Mouse (Mus musculus): ENCODE data around the gene Mical2. TPM values are rescaled to one million over a fixed set of nuclear protein-coding genes. Genes with fewer than 3 reads are reported as not detected.
A peak's percentile ranks its signal among the peaks of the same experiment; 100 is the strongest.

Gene Mical2
- 100 to 1,000 TPM in 1 of 4 experiments, 10 to 100 TPM in 3; 82.0 to 100 (median 95.6) TPM for total RNA-seq (2022)

- DNase-seq (ENCODE audit: low spot score), result peak; percentile 92
These were observed at the start of gene Mical2 for GRCm38 (mm10) chr7:112225615-112226262. Mical2 (plus strand) TSS chr7:112225856.

DNA sequence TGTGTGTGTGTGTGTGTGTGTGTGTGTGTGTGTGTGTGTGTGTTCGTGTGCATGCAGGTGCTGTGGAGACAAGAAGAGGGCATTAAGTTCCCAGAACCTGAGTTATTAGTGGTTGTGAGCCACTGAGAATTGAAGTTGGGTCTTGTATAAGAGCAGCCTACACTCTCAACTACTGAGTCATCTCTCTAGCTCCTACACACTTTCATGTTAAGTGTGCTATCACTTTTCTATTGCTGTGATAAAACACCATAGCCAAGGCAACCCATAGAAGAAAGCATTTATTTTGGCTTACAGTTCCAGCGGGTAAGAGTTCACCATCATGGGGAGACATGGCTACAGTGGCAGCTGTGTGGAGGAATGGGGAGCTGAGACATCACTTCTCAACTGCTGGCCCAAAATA, 49.0 kb upstream of the Mical2 start:
- DNase-seq (ENCODE audit: low spot score), result no peak

DNA sequence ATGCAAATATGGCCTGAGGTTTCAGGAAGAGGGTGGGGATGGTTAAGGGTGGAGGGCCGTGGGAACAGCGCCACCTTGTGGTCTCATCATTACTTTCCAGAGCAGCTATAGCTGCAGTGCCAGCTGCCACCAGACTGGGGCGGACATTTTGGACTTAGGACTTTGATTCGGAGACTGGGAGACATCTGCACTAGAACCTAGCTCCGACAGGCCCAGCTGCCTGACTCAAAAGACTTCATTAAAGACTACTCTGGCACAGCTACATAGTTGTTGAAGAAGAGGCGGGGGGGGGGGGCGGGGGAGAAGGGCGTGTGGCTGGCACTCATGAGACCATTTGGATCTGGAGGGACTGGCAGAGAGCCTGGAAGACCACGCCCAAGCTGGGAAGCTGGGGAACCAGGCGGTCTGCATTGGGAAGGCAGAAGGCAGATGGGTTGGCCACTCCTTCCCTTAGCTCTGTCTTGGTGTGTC, 45.4 kb upstream of the Mical2 start:
- DNase-seq (ENCODE audit: low spot score), result peak; percentile 70

DNA sequence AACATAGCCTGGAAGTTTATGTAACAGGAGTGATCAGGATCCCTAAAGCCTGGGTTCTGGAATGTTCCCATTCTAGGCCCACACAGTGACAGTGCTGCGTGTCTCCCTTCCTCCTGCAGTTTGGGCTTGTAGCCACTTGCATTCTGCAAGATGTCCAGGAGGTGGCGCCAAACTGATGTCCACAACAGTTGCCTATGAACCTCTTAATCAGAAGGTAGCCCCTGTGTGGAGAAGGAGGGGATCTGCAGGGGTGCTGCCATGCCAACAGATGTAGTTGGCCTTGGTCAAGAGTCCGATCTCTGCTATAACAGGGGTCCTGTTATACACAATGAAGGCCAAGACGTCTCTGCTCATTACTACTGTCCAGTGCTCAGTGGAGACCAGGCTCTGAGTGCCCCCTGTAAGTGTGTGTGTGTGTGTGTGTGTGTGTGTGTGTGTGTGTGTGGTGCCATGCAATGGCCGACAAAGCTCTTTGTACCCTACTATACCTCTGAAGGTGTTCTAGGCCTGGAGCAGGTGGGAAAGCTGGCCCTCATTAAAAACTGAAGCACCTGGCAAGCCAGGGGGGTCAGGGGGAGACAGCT, 42.3 kb upstream of the Mical2 start:
- peak; percentile 92 for DNase-seq (ENCODE audit: low spot score)

- DNase-seq (ENCODE audit: low spot score), result no peak
These were observed 41.0 kb upstream of the Mical2 start for GRCm38 (mm10) chr7:112184519-112185225.

DNA sequence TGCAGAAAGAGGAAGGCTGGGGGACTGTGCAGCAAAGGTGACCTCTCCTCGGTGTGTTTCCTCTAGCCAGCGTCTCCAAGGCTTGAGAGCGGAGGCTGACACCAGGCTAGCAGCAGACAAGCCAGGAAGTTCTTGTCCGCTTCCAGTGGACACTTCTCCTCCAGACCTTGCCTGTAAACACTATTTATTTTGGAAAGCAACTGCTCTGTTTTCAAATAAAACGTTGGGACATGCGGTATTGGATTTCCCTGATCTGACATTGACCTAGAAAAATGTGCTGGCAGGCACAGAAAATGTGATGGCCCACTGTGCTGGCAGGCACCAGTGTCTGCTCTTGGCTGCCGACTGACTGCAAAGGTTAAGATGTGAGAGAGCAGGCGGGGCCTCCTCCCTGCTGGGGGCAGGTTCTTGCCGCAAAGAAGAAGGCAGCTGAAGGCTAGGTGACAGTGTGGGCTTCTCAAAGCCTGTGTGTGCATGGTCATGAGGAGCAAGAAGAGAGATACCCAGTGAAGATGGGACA, 40.4 kb upstream of the Mical2 start:
- no peak for DNase-seq (ENCODE audit: low spot score)

GRCm38 (mm10) chr7:112186871-112187270, 38.8 kb upstream of the Mical2 start:
- no peak for DNase-seq (ENCODE audit: low spot score)

DNA sequence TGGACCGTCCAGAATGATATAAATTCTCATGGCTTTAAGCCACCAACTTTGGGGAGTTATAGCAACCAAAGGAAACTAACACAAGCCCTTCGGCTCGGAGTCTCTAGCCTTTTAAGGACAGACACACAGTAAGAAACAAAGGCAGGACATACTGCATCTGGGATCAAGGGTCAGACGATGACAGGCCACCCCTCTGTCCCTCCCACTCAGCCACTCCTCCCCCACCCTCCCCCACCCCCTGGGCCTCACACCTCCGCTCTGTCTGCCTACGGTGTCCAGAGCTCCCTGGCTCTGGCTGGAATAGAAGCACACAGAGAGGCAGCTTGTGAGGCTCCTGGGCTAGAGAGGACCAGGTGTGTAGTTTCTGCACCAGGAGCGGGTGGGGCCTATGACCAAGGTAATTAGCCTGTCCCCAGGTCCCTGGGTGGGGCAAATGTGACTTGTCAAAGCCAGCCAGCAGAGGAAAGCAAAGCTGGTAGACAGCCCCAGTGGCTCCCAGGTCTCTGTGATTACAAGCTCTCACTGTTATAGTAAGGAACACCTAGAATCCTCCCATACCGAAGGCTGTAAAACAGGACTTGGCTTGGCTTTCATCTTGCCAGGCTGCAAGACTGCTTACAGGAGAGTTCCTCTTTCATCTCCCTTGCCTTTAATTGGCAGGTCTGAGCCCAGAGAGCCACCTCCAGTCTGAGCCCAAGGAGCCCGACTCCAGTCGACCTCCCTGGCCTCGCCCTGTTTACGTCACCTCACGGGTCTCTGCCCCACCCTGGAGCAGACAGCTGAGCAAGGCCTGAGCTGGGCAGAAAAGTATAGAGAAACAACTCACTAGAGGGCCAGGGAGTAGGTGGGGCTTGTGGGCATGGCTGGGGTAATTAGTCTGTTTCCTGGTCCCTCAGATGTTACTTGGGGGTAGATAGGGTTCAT, 37.9 kb upstream of the Mical2 start:
- no peak for DNase-seq (ENCODE audit: low spot score)

DNA sequence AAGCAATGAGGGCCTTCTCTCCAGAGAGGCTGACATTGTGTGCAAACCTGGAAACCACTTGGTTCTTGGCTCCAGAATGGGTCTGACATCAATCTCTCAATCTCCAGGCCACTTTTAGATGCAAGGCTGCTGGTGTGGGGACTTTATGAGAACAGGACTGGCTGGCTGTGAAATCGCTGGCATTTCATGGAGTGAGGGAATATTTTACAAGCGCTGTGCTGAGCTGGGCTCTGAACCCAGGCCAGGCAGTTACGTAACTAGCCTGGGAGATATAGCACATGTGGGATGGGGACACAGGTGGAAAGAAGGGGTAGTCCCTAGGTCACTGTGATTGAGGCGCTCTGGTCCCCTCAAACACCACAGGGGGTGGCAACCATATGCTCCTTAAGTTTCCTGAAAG, 33.4 kb upstream of the Mical2 start:
- no peak for DNase-seq (ENCODE audit: low spot score)

GRCm38 (mm10) chr7:112192778-112193177, 32.9 kb upstream of the Mical2 start:
- DNase-seq (ENCODE audit: low spot score), result no peak

DNA sequence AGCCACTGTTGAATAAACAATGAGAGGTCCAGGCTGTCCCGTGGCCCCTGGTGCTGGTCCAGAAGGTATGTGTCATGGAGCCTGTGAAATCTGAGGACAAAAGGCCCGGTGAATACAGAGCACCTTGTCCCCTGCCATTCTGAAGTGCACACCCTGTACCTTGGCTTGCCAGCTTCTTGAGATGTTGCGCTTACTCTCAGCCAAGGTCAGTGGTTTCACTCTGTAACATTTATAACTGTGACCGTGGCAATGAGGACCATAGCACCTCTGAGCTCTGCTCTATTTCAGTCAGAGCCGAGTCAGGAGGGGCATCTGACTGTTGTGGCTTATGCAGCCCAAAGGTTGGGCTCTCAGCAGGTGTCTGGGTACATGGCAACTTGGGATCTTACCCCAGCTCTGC, 31.4 kb upstream of the Mical2 start:
- DNase-seq (ENCODE audit: low spot score), result no peak

- DNase-seq (ENCODE audit: low spot score), result no peak
These were observed 28.2 kb upstream of the Mical2 start for GRCm38 (mm10) chr7:112197461-112197860.

- no peak for DNase-seq (ENCODE audit: low spot score)
These were observed 26.3 kb upstream of the Mical2 start for GRCm38 (mm10) chr7:112199343-112199742.

DNA sequence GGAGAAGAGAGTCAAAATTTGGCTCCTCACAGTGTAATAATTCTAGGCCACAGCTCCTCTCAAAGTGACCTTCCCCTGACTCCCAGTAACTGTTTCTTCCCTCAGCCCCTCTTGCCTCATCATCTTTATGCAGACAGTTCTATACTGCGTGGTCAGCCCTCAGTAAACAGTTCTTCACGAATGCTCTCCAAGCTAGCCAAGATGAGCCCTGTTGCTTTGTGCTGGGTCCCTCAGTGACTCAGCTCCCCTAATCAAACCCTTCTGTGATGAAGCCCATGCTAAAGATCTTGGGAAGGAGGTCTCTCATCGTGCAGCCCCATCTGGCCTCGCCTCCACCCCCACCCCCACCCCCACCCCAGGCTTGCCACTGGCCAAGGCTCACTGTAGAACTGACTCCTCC, 24.9 kb upstream of the Mical2 start:
- no peak for DNase-seq (ENCODE audit: low spot score)

- DNase-seq (ENCODE audit: low spot score), result no peak
These were observed 23.5 kb upstream of the Mical2 start for GRCm38 (mm10) chr7:112202194-112202593.

DNA sequence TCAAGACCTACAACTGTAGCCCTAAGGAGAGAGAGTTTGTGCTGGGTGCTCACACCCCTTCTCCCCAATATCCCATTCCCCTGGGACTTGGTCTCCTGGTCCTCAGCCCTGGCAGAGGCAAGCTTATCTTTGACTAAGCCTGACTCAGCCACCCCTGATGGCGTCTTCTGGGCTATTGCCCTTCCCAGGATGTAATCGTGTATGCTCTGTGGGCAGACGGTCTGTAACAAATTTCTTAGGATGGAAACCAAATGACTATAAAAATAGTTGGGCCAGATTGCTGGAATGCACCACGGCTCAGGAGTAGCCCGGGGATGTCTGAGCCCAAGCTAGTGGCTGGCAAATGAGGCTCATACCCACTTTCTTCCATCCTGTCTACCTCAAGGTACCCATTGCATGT, 22.8 kb upstream of the Mical2 start:
- DNase-seq (ENCODE audit: low spot score), result no peak

GRCm38 (mm10) chr7:112203937-112204336, 21.7 kb upstream of the Mical2 start:
- DNase-seq (ENCODE audit: low spot score), result no peak

DNA sequence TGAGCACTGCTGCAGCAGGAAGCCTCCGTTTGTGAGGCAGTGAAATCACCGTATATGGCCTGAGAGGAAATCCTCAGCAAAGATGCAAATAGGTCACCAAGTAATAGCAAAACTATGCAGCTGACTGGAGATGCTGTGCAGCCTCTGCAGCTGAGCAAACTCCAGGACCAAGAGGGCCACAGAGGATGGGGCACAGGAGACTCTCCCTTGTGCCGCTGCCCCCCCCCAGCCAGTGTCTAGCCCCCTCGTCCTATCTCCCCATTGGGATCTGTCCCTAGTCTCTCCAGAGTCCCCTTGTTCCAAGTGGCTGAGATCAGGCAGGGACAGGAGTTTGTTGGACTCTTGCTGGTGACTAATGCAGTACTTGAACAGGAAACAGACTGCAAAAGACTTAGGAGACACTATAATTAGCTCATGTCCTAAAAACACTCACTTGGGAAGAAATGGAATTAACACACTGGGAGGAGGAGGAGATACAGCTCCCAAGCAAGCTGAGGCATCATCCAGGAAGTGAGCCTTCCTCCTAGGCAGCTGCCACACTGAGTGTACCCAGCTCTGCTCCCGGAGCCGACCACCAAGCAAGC, 21.2 kb upstream of the Mical2 start:
- peak; percentile 73 for DNase-seq (ENCODE audit: low spot score)

DNA sequence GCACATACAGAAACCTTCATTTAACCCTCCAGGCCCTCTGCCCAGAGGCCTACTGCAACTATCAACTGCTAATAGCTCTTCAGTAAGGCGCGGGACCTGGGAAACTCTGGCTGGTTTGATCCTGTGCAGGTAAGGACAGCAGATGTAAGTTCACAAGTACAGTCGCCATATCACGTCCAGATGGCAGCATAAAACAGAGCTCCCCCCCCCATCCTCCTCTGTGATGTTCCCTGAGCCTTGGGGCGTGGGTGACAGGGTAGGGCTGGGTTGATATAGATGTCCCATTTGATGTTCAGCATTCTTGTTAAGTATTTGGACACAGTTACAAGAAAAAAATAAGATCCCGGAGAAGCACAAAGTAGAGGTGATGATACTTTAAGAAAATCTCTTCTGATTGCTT, 20.1 kb upstream of the Mical2 start:
- no peak for DNase-seq (ENCODE audit: low spot score)

- no peak for DNase-seq (ENCODE audit: low spot score)
These were observed 17.9 kb upstream of the Mical2 start for GRCm38 (mm10) chr7:112207717-112208116.

Measured in heart, adult 8-10 months (tissue).